8 mouse cellular contexts compared by ENCODE assay signal in the genomic region with DNA sequence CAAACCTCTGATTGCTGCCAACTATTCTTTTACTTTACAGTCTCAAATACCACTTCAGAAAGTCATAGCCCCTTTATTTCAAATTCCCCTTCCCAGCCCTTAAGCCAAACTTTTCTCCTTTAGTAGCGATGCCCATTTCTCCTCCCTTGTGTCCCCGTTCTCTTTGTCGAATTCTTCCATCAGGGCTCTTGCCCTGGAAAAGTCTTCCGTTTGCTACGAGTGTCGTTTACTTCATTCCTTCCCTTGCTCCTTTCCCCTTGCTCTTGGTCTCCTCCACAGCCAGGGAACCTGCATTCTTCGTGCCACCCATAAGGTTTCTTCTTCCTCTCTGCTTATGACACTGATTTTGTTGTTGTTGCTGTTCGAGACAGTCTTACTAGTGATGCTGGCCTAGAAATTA. TPM values are rescaled to one million over a fixed set of nuclear protein-coding genes. Genes with fewer than 3 reads are reported as not detected.
A peak's percentile ranks its signal among the peaks of the same experiment; 100 is the strongest.
DNase-seq lines count a peak whose midpoint lies in the region; ATAC-seq and TF ChIP-seq lines count a peak whose summit lies in the region.

No protein-coding gene starts in this region.

- H3K9ac ChIP-seq in heart, embryonic 13.5 days: peak overlapping the region; percentile 94
- peak overlapping the region; percentile 82 for H3K9ac ChIP-seq in ES-Bruce4 (ENCODE audit: low read depth, poor library complexity, severe bottlenecking)
- H3K9ac ChIP-seq in forebrain, postnatal 0 days: peak overlapping the region; percentile 86

- no peak for TF ChIP-seq CTCF in ES-Bruce4 (IDR thresholded peaks at IDR 0.05; ENCODE audit: low read depth, low read length)
- TF ChIP-seq CTCF in forebrain, postnatal 0 days (IDR thresholded peaks at IDR 0.05; ENCODE audit: low read depth): no peak

- peak overlapping the region; percentile 89 for H3K4me2 ChIP-seq in heart, embryonic 13.5 days
- H3K4me2 ChIP-seq in forebrain, postnatal 0 days (ENCODE audit: low read depth): peak overlapping the region; percentile 67

- peaks cover 45% of the 10 kb centered on the region for H3K4me1 ChIP-seq in heart, embryonic 13.5 days
- H3K4me1 ChIP-seq in ES-Bruce4 (ENCODE audit: control insufficient read depth, insufficient read depth, low read length): peaks cover 2% of the 10 kb centered on the region
- peaks cover 11% of the 10 kb centered on the region for H3K4me1 ChIP-seq in forebrain, postnatal 0 days (ENCODE audit: insufficient read depth)
- peaks cover 31% of the 10 kb centered on the region for H3K4me1 ChIP-seq in midbrain, embryonic 10.5 days

- peaks cover 52% of the 10 kb centered on the region for H3K36me3 ChIP-seq in heart, embryonic 13.5 days
- peaks cover 20% of the 10 kb centered on the region for H3K36me3 ChIP-seq in ES-Bruce4 (ENCODE audit: control insufficient read depth, insufficient read depth, low read length, poor library complexity, severe bottlenecking)
- H3K36me3 ChIP-seq in forebrain, postnatal 0 days (ENCODE audit: insufficient read depth): peaks cover 31% of the 10 kb centered on the region
- H3K36me3 ChIP-seq in midbrain, embryonic 10.5 days: peaks cover 56% of the 10 kb centered on the region

- 3% methylated on average over 8 of the region's 8 CpGs for WGBS in heart, embryonic 13.5 days
- WGBS in forebrain, postnatal 0 days: 4% methylated on average over 8 of the region's 8 CpGs
- 8% methylated on average over 8 of the region's 8 CpGs for WGBS in midbrain, embryonic 10.5 days

- no peaks in the 10 kb centered on the region for H3K27me3 ChIP-seq in heart, embryonic 13.5 days (replicated peaks)
- H3K27me3 ChIP-seq in ES-Bruce4 (ENCODE audit: control insufficient read depth, insufficient read depth, low read length, poor library complexity, severe bottlenecking): no peaks in the 10 kb centered on the region
- H3K27me3 ChIP-seq in forebrain, postnatal 0 days (ENCODE audit: insufficient read depth, low read length): no peaks in the 10 kb centered on the region
- no peaks in the 10 kb centered on the region for H3K27me3 ChIP-seq in midbrain, embryonic 10.5 days (ENCODE audit: low read depth, poor library complexity, severe bottlenecking)

- TF ChIP-seq EP300 in ES-Bruce4 (IDR thresholded peaks at IDR 0.05; ENCODE audit: insufficient read depth, low read depth, low read length): no peak

- TF ChIP-seq POLR2A in ES-Bruce4 (IDR thresholded peaks at IDR 0.05; ENCODE audit: insufficient read depth, low read length): no peak

- H3K27ac ChIP-seq in heart, embryonic 13.5 days (replicated peaks): peak overlapping the region; percentile 87
- no peak overlapping the region for H3K27ac ChIP-seq in ES-Bruce4 (ENCODE audit: insufficient read depth, low read length)
- H3K27ac ChIP-seq in forebrain, postnatal 0 days (ENCODE audit: low read depth, low read length): peak overlapping the region; percentile 81
- peak overlapping the region; percentile 94 for H3K27ac ChIP-seq in midbrain, embryonic 10.5 days (replicated peaks)

- no peaks in the 10 kb centered on the region for H3K9me3 ChIP-seq in heart, embryonic 13.5 days
- no peaks in the 10 kb centered on the region for H3K9me3 ChIP-seq in ES-Bruce4 (replicated peaks; ENCODE audit: control insufficient read depth, insufficient read depth, low read length, poor library complexity, severe bottlenecking)
- H3K9me3 ChIP-seq in forebrain, postnatal 0 days (ENCODE audit: low read length): no peaks in the 10 kb centered on the region
- H3K9me3 ChIP-seq in midbrain, embryonic 10.5 days (replicated peaks): no peaks in the 10 kb centered on the region

- DNase-seq in heart, adult 18-20 months: no peak
- no peak for DNase-seq in forebrain, postnatal 0 days
- DNase-seq in midbrain, embryonic 10.5 days (ENCODE audit: low spot score): no peak
- no peak for DNase-seq in frontal cortex, postnatal 14 days (ENCODE audit: low spot score in 2 of 2)
- DNase-seq in layer of hippocampus, postnatal 36 days: no peak
- no peak for DNase-seq in lung, postnatal 4 days

- H3K4me3 ChIP-seq in heart, embryonic 13.5 days: peak overlapping the region; percentile 85
- peak overlapping the region; percentile 99 for H3K4me3 ChIP-seq in ES-Bruce4 (ENCODE audit: low read depth, low read length)
- H3K4me3 ChIP-seq in forebrain, postnatal 0 days (ENCODE audit: low read depth, low read length): peak overlapping the region; percentile 91
- peak overlapping the region; percentile 95 for H3K4me3 ChIP-seq in midbrain, embryonic 10.5 days

- no peak for ATAC-seq in heart, embryonic 13.5 days (ENCODE audit: extremely low read depth, insufficient number of reproducible peaks, low FRiP score, low TSS enrichment)
- no peak for ATAC-seq in forebrain, postnatal 0 days

RNA-seq across cellular contexts. Expression of a gene that starts 0.7 kb away (rescaled TPM):
- polyA plus RNA-seq in heart, embryonic 13.5 days (2015; fragmentation: Nextera tagmentation; extraction: Ambion mirVana): 38.7 and 42.9 TPM in 2 replicates
- 10 to 100 TPM in 1 of 2 experiments, 1 to 10 TPM in 1; 9.1 to 10.6 TPM for total RNA-seq in heart, adult 18-20 months (2021)
- polyA plus RNA-seq in ES-Bruce4 (2011; ENCODE audit: insufficient read depth, insufficient read length, low read depth, missing spikeins): 82.0 and 93.4 TPM in 2 replicates
- 35.7 and 43.4 TPM in 2 replicates for total RNA-seq in forebrain, postnatal 0 days (2014; rRNA removed)
- polyA plus RNA-seq in forebrain, postnatal 0 days (2015; fragmentation: Nextera tagmentation; extraction: Ambion mirVana): 33.5 and 40.0 TPM in 2 replicates
- 80.7 and 81.5 TPM in 2 replicates for polyA plus RNA-seq in midbrain, embryonic 10.5 days (2016; fragmentation: Nextera tagmentation; extraction: Ambion mirVana)
- 10 to 100 TPM; 25.0 to 29.4 TPM for total RNA-seq in layer of hippocampus, postnatal 36 days (2021)

RNA-seq across cellular contexts. Expression of a gene that starts 1.3 kb away (rescaled TPM):
- 11.7 and 12.0 TPM in 2 replicates for polyA plus RNA-seq in heart, embryonic 13.5 days (2015; fragmentation: Nextera tagmentation; extraction: Ambion mirVana)
- total RNA-seq in heart, adult 18-20 months (2021): 10 to 100 TPM; 13.4 to 15.3 TPM
- 42.5 and 46.1 TPM in 2 replicates for polyA plus RNA-seq in ES-Bruce4 (2011; ENCODE audit: insufficient read depth, insufficient read length, low read depth, missing spikeins)
- 10.1 and 11.8 TPM in 2 replicates for total RNA-seq in forebrain, postnatal 0 days (2014; rRNA removed)
- polyA plus RNA-seq in forebrain, postnatal 0 days (2015; fragmentation: Nextera tagmentation; extraction: Ambion mirVana): 3.5 and 5.5 TPM in 2 replicates
- 21.6 and 21.8 TPM in 2 replicates for polyA plus RNA-seq in midbrain, embryonic 10.5 days (2016; fragmentation: Nextera tagmentation; extraction: Ambion mirVana)
- 10 to 100 TPM; 14.5 to 16.3 TPM for total RNA-seq in layer of hippocampus, postnatal 36 days (2021)

RNA-seq across cellular contexts. Expression of a gene that starts 59.7 kb away (rescaled TPM):
- polyA plus RNA-seq in heart, embryonic 13.5 days (2015; fragmentation: Nextera tagmentation; extraction: Ambion mirVana): 26.7 and 28.2 TPM in 2 replicates
- 10 to 100 TPM; 60.0 to 60.9 TPM for total RNA-seq in heart, adult 18-20 months (2021)
- 8.6 TPM in 2 replicates for polyA plus RNA-seq in ES-Bruce4 (2011; ENCODE audit: insufficient read depth, insufficient read length, low read depth, missing spikeins)
- 58.2 and 67.9 TPM in 2 replicates for total RNA-seq in forebrain, postnatal 0 days (2014; rRNA removed)
- 132 and 165 TPM in 2 replicates for polyA plus RNA-seq in forebrain, postnatal 0 days (2015; fragmentation: Nextera tagmentation; extraction: Ambion mirVana)
- polyA plus RNA-seq in midbrain, embryonic 10.5 days (2016; fragmentation: Nextera tagmentation; extraction: Ambion mirVana): 17.3 and 22.8 TPM in 2 replicates
- 100 to 1,000 TPM; 157 to 168 TPM for total RNA-seq in layer of hippocampus, postnatal 36 days (2021)
